Mouse (Mus musculus) CD4-positive naive resting alpha-beta T cell, adult 76 days (primary cell): Measurements from ENCODE around the gene Actn4. TPM values are rescaled to one million over a fixed set of nuclear protein-coding genes. Genes with fewer than 3 reads are reported as not detected.

Experiments used
- total RNA-seq: library from RNA; stranded (reverse); gene quantifications from one replicate; pipeline ENCODE4 v1.2.4, GENCODE M21; 2023

Actn4 gene
- 127 TPM for total RNA-seq

DNA sequence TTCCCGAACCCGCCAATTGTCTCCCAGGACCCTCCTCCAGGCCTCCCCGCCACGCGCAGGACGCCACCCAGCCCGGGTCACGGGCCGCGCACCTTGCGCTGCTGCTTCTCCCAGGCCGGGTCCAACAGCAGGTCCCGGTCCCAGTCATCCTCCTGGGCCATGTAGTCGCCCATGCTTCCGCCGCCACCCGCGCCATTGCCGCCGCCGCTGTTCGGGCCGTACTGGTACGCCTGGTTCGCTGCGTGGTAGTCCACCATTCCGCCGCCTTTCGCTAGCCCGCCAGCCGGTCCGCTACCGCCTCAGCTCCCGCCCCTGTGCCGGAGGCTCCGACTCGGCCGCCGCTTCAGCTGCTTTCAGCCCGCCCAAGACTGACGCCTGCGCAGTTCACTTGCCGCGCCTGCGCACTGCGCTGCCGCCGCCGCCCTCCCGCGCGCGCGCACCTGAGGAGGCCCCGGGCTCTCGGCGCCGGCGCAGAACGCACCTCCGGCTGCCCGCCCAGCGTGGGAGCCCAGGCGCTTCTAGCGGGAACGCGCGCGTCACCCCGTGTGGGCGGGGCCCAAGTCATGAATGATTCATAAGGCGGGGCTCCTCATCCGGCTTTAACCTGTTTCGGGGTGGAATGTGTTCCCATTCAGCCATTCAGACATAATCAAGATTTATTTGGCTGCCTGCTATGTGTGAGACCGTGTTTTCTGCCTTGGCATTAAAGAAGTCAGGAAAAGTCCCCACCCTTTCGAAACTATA is at the start of gene Actn4:
Actn4 (minus strand) TSS at position 414 of the 744 bp plus-strand sequence.

DNA sequence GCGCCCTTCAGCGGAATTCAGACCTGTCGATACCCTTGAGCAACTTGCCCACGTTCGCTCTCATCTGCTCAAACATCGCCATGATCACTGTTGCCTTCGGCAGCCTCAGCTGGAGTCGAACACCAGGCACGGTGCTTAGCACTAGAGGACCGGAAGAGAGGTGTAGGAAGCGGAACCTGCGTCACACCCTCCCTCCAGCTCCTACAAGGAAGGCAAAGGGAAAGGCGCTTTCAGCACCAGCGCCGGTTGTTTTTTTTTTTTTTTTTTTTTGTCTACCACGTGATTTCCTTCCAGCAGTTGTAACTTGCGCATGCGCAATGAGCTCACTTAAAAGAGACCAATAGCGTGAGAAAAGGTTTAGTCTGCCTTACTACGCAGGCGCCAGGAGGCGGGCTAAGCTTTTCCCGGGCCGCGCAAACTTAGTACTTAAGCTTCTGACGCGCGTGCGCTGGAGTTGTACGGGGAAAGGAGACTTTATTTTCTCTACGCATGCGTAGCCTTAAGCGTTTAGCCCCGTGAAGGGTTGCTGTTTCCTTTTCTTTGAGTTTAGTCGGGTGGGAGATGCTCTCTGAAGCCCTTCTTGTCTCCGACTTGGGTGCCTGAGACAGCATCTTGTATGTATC is 19.6 kb upstream of the Actn4 start, which contains the start of the genes Eif3k and Map4k1:
Eif3k (minus strand) TSS at position 214 of the 623 bp plus-strand sequence.
Map4k1 (plus strand) TSS at position 400 of the 623 bp plus-strand sequence.

GRCm38 (mm10) chr7:28881199-28881598 is 80.9 kb downstream of the Actn4 start, which contains the start of gene Capn12:
Gene Capn12, plus strand, starts transcription at chr7:28881422.

GRCm38 (mm10) chr7:28863540-28863939 is 98.6 kb downstream of the Actn4 start, which contains the start of gene Lgals7:
Gene Lgals7, plus strand, starts transcription at chr7:28863853.

Other genes with a start within 250 kb of the Actn4 start
- 16.8 TPM for gene Fbxo17, start 245.5 kb downstream of the Actn4 start, total RNA-seq
- gene Mrps12, start 220.5 kb downstream of the Actn4 start, total RNA-seq = 26.1 TPM
- 18.8 TPM for gene Sars2, start 220.3 kb downstream of the Actn4 start, total RNA-seq
- gene Ccer2, start 206.2 kb downstream of the Actn4 start, total RNA-seq = not detected
- 66.8 TPM for gene Sirt2, start 195.6 kb downstream of the Actn4 start, total RNA-seq
- gene Nfkbib, start 194.8 kb downstream of the Actn4 start, total RNA-seq = 65.7 TPM
- 108 TPM for gene Rinl, start 173.4 kb downstream of the Actn4 start, total RNA-seq
- gene Hnrnpl, start 153.8 kb downstream of the Actn4 start, total RNA-seq = 728 TPM
- gene Ech1, start 137.1 kb downstream of the Actn4 start, total RNA-seq = 50.3 TPM
- gene Lgals4, start 128.5 kb downstream of the Actn4 start, total RNA-seq = 14.5 TPM
- not detected for gene Lgals7, start 98.5 kb downstream of the Actn4 start, total RNA-seq
- not detected for gene Capn12, start 80.9 kb downstream of the Actn4 start, total RNA-seq
- 283 TPM for gene Eif3k, start 19.5 kb upstream of the Actn4 start, total RNA-seq
- 94.9 TPM for gene Map4k1, start 19.7 kb upstream of the Actn4 start, total RNA-seq
- 0.21 TPM for gene Ryr1, start 162.8 kb upstream of the Actn4 start, total RNA-seq
- gene Rasgrp4, start 172.5 kb upstream of the Actn4 start, total RNA-seq = 3.6 TPM
- gene Fam98c, start 193.9 kb upstream of the Actn4 start, total RNA-seq = 34.2 TPM
- not detected for gene Ggn, start 207.9 kb upstream of the Actn4 start, total RNA-seq
- 3.3 TPM for gene Spred3, start 208.1 kb upstream of the Actn4 start, total RNA-seq
- gene Psmd8, start 218.4 kb upstream of the Actn4 start, total RNA-seq = 146 TPM